Mouse (Mus musculus) adrenal gland (tissue): ENCODE measurements around the gene Prkce.

Experiments used
- intact Hi-C: fragments of 180-260 bp; cut with DNase I; formaldehyde crosslinking; loops from one replicate; pipeline ENCODE4 v1.15.1; 2025

Prkce gene

DNA sequence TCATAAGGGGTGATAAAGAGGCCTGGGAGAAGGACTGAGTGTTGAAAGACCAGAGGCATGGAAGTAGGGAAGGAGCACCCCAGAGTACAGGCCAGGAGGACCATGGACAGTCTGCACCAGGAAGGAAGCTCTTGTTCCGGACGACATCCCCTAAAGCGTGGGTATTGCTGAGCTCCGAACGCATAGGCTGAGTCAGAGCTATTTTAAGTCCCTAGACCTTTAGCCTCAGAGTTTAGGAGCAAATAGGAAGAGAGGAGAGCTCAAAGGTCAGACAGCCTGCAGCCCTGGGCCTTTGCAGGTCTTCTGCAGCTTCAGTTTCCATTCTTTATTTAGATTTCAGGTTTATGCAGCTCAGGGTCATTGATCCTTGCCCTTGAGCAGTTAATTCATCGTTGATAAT is 433.5 kb downstream of the Prkce start:
- intact Hi-C loops = no loop called here

DNA sequence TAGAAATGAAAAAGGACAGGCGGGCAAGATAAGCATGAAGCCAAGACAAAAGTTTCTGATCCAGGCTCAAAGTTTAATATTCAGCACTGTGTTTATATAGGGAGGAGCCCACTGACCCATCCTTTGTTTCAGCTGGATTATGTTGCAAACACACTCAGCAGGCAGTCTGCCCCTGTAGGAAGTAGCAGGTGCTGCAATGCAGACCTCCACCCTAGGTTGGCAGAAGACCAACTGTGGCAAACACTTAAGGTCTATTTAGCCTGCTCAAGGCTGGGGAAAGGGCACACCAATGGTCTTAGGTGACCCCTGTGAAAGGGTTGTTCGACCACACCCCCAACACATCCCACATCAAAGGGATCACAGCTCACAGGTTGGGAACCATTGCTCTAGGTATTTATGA is 434.3 kb downstream of the Prkce start:
- intact Hi-C loops = no loop called here

DNA sequence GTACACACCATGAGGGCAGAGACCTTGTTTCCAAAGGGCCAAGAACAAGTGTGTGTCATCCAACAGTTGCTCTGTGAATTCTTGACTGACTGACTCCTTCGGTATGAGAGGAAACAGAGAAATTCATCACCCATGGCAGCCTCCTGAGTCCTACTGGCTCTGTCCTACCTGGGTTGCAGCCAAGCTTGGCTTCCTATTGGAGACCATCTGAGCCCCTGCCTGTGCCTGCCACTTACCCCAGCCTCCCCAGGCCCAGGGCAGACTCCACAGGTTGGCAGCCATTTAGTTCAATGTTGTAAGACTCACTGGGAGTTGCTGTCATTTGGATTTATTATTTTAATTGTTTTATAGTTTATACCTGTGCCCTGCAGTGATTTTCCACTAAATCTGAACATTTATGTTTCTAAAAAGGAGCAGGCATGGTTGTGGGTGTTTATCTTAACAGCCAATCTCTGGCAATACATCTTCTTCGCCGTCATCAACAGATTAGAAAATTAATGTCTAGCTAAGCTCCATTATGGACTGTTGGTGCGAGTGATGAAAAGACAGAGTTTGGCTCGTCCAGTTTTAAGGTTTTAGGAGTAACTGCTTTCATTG is 436.4 kb downstream of the Prkce start:
- intact Hi-C loops = no loop called here

DNA sequence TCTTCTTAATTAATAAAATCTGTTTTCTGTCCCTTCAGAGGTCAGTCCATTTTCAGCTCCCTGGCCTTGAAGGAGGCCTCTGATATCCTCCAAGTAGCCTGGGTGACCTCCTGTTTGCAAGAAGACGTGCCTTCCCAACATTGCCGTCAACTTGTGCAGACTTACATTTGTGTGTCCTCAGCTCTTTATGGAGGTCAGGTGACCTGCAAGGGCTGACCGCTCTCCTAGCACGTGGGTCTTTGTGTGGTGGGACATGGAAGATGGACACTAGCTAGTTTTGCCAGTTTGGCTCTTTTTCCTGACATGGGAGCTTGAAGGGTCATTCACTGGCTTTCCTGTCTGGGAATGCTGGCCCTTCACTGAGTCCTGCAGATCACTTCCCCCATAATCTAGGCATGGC is 440.4 kb downstream of the Prkce start:
- intact Hi-C loops = no loop called here

DNA sequence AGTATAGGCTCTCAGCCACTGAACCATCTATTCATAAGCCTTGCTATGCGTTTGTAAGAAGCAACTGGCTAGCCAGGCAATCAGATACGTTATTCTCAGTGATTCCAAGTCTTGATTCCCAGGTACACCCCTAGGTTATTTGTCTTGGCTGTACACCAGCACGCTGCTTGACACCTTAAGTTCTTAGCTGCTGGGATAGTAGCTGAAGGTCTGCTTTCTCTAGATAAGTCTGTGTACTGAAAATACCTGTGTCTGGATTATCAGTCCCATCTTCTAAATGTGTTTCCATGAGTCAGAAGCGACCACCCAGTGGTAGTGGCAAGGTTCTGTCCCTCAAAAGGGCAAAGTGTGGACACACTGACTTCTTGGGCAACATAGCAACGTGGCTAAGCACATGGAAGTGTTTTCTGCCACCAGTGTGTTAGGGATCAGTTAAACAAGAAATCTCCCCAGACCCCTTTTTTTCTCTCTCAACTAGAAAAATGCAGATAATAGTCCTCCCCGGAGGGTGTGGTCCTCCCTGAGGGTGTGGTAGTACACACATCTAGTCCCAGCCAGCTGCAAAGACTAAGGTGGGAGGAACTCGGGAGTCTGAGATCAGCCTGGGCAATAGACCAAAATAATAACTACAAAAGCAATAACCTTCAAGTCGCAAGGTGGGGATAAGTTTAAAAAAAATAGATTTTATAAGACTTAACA is 442.8 kb downstream of the Prkce start:
- intact Hi-C loops = no loop called here

DNA sequence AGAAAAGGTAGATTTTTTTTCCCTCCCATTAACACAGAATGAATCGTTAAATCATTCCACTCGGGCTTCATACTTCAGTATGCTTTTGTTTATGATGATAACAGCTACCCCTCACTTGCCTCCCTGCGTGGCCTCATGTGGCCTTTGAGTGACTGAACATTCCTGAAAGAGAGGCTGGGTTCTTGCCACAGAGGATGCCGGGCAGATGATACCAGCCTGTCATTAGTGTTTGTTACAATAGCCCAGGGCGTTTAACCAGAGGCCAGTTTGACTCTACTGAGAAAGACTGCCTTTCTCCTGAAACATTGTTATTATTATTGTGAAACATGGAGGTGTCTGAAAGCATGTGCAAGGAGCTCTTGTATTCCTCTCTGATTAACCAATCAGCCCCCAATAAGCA is 444.2 kb downstream of the Prkce start:
- intact Hi-C loops = no loop called here

DNA sequence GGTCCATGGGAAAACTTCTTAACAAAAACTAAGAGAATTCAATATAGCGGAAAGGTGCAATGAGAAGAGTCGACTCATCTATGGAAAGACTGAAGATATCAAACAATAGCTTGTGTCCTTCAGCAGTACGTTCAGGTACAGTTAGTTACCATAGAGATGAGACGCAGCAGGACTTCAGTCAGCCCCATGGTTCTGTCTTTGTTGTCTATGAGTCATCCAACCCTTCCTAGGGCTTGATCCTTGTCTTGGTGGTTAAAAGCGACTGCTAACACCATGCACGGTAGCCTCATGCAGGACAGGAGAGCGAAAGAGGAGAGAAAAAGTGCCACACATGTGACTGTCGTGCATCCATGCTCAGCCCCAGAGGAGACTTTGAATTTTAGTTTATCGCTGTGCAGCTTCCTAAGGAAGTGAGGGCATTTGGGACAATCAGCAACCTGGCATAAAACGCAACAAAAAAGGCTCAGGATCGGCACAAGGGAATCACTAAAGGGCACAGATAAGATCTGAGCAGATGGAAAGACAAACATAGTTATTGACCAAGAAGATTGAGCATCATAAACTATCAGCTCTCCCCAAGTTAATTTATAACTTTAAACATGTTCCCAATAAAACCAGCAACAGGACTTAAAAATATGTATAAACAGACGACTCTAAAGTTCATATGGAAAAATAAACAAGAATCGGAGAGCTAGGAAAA is 448.2 kb downstream of the Prkce start:
- intact Hi-C loops = no loop called here

DNA sequence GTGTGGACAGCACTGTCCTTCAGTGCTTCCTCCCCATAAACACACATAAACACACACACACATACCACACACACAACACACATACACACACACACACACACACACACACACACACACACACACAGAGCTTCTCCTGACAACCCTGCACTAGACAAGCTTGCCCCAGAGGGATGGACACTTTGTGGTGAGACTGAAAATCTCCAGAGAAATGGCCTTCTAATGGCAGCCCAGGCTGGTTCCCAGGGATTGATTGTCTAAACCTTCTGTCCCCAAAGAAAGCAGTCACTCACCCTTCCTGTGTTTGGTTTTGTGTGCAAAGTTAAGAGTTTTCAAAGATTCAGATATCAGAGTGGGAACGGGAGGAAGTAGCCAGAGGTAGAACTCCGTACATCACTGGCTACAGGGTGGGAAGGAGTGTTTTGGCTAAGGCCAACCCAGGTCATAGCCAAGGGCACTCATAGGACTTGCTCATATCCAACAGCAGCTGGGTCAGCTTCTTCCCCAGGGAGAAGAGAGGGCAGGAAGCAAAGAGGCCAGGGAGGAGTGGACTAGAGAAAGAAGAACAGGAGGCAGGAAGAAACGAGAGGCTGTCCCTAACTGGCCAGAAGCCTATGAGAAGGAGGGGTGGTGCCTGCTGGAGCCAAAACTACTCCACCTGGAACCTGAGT is 450.1 kb downstream of the Prkce start:
- intact Hi-C loops = no loop called here

DNA sequence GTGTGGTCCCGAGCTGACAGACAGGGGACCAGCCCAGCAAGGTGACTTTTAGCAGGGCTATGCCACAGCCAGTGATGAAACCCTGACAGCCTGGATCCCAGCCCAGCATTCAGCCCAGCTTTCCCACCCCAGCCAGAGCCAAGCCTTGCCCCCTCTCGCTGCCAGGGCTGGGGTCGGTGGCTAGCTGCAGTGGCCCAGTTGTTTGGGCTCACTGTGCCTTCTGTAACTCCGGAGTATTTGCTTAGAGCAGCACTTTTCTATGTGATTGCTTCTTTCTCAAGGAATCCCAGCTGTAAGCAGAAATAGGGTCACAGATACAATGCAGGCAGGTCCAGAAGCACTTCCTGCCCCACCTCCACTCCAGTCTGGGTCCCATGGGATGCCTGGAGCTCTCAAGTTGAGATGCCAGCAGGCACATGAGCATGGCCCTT is 450.9 kb downstream of the Prkce start:
- intact Hi-C loops = no loop called here

DNA sequence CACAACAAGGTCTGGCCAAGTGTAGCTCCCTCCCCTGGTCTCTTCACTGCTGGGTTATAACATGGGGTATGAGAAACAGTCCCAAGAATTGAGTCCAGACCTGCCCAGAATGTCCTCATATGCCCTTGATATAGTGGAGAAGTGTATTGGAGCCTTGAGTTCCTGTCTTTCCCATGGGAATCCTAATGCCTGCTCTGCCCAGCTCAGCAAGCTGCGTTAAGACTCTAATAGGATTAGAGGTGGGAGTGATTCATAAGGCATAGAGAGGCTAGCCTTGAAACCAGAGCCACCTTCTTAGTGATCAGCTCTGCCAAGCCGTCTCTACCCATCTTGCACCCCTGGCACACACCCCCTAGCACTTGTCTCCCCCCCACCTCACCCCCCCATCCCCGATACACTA is 455.3 kb downstream of the Prkce start:
- intact Hi-C loops = no loop called here

DNA sequence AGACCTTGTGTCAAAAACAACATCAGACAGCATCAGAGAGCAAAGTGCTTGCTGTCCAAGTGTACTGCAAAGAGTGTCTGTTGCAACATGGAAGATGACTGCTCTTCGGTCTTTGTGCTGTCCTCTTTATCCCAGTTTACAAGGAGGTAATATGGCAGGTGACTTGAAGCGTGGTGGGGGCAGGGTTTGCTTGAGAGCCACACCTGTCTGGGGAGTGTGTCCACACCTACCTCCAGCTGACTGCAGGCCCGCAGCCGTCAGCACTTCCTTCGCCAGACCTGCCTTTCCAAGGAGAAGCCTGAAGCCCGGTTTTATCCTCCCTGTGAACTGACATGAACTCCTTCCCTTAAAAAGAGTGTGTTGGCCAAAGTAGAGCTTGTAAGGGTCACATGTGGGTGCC is 458.9 kb downstream of the Prkce start:
- intact Hi-C loops = no loop called here

DNA sequence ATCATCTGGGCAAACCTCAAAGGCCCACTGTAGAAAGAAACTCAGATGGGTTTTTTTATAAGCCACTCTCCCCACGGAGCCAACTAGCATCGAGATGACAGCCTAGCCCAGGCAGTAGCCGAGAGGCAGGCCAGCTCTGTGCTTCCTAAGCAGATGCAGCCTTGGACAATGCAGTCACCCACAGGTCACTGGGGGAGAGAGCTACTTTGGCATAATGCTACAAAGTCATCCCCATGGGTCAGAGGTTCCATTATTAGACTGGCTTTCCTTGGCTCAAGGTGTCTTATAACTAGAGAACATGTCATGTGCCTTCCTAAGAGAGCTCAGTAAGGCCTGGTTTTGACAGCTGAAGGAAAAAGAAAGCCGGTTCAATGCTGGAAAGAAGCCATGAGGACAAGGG is 465.5 kb downstream of the Prkce start:
- intact Hi-C loops = no loop called here

DNA sequence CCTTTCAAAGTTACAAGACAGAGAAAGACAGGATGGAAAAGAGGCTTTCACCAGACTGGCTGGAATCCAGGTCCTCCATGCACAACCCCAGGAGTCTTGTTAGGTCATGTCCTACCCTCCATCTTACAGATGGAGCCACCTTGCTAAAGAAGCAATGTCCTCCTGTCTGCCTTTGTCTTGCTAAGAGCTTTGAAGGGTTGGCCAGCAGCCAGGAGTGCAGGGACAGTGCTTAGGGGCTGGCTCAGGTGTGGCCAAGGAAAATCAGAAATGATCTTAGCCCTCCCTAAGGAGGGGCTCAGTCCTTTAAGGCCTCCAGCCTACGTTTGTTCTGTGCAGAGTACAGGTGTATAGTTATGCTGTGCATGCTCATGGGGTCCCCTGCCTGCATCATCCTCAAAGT is 469.7 kb downstream of the Prkce start:
- intact Hi-C loops = no loop called here

DNA sequence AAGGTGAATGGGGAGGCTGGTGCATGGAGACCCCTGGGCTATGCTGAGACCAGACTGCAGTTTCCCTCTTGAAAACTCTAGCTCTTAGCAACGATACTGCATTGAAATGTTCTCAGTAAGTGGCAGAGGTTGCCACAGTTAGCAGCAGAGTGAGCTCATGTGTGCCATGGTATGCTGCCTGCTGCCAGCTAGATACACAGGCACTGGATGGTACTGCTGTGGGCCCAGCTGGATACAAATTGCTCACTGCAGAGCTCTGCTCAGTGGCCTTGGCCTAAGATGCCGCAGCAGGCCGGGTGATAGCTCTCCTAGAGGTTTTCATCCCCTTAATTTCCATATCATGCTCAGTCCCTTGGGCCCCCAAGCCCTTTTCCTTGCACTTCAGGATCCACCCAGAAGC is 471.7 kb downstream of the Prkce start:
- intact Hi-C loops = no loop called here

DNA sequence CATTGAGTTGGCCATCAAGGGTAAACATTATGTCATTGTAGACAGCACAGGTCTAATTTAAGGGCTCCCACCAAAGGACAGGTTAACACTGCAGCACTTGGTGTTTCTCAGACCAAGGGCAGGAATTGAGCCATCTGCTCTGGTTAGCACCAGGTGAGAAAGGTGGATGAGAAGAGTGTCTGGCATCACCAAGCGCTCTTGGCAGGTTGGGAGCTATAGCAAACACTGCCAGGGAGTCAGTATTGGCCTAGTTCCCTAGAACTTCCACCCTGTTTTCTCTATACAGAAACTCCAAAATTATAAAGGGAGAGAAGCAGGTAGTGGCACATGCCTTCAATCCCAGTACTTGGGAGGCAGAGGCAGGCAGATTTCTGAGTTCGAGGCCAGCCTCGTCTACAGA is 479.6 kb downstream of the Prkce start:
- intact Hi-C loops = no loop called here

DNA sequence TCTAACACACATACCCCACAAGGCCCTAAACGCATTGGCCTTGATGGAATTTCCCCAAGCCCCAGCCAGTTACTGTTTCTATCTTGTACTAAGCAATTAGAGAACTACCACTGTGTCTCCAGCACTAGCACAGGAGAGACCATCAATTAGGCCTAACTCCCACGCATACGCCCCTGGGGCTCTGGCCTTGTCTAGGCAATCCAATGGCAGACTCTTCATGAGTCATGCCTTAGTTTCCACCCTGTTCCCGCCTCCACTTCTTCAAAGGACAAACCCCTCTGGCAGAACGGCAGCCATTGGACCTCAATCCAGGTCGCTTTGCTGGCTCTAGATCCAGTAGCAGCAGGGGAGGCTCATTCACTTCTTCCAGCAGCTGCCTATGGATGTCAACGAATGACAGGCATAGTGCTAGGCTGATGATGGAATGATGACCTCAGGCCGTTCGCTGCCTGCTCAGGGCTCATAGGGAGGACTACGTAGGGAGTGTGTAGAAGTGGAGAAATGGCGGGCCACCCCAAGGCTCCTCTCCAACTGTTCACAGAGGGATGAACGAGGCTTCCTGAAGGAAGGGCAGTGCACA is 481.4 kb downstream of the Prkce start:
- intact Hi-C loops = no loop called here

DNA sequence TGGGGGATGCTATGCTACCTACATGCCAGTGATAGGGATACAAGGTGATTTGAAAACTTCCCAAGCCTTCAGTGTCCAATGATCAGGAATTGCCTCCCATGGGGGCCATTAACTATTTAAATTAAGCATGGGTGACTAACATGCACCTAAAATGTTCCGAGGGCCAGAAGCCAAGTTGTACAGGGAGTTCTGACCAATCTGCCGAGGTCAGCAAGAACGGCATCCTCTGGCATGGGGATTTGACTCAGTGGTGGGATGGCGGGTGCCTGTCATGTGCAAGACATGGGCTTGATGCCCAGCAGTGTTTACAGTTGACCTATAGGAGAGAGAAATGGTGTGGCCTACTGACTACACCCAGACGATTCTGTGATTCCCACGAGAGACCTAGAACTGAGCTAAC is 482.7 kb downstream of the Prkce start:
- intact Hi-C loops = no loop called here

DNA sequence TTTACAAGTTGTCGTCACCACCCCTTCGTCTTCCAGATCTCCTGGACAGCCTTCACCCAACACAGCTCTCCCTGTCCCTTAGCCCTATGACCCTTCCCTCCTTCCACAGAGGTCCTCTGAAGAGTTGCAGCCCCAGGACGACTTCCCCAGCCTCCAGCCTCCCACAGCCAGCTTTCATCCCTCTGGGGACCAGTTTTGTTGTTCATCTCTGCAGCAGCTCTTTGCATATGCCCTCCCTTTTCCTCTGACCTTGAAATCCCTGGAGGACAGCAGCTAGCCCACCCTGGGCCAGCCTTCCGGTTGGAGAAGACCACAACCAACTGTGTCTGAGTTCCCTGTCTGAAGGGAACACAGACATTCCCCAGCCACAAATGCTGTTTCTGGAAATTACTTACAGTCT is 483.5 kb downstream of the Prkce start:
- intact Hi-C loops = no loop called here

DNA sequence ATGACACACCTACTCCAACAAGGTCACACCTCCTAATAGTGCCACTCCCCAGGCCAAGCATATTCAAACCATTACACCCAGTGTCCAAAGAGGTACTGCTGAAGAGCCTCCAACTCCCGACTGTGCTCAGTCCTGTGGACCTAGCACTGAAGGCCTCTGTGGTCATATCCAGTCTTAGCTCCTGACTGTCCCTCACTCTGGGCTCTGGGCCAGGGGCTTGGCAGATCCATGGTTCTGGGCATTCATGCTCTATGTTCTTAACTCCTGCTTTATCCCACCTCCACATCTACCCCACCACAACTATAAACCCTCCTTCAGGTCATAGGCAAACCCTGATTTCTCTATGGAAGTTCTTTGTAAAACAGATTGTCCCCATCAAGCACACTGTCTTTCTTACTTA is 485.2 kb downstream of the Prkce start:
- intact Hi-C loops = no loop called here

DNA sequence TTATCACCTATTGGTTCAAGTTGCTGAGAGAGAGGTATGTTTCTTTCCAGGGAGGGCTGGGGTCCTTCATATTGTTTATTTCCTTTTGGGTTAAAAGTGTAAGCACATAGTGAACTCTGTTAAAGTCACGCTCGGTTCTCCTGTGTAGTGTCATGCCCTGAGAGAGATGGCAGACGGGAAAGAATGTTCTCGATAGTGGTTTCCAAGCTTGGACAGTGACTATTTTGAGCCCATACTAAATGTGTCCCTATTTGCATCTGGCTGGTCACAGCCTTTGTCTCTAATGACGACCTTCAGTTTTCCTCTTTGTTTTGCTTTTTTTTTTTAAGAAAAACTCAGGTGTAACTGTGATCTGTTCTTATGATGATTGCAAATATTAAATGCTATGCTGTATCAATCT is 488.8 kb downstream of the Prkce start:
- intact Hi-C loops = no loop called here

DNA sequence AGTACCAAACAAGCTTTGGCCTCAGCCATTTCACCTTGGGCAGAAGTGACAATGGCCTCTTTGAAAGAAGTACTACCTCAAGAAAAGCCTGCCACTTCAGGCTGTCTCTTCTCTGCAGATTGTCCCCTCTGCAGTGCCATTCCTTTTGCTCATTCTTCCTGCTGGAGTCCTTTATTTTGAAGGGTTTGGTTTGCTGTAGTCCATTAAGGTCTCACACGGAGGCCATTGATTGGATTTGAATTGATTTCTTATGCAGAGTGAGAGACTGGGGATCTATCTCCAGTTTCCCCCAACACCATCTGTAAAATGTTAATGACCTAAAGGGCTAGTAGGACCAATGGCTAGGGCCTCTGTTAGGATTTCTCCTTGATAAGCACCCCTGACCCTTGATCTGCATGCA is 494.7 kb downstream of the Prkce start:
- intact Hi-C loops = no loop called here

DNA sequence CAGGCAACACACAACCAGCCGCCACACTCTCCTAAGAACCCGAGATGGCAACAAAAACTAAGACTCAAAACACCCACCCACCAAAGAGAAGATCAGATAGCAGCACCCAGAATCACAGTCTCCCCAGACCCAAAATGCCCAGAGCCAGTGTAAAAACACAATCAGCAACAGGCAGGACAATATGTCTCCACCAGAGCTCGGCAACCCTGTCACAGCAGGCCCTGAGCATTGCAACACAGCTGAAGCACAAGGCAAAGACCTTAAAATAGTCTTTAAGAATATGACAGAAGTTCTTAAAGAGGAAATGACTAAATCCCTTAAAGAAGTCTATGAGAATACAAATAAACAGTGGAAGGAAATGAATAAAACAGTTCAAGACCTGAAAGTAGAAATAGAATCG is 495.9 kb downstream of the Prkce start:
- intact Hi-C loops = no loop called here
